Mouse (Mus musculus) myocyte (in vitro differentiated cells): ENCODE measurements around the gene Macrod2.

Source experiments
- POLR2AphosphoS2 ChIP-seq: IDR thresholded peaks from one replicate; pipeline ENCODE4 v1.6.1; 2011; ENCODE audit warnings: low read depth, control low read depth; ENCODE audit not compliant: insufficient read length
- USF1 ChIP-seq: IDR thresholded peaks from one replicate; pipeline ENCODE4 v1.6.1; 2011; ENCODE audit warnings: low read depth, mild to moderate bottlenecking, control low read depth, moderate library complexity

DNA sequence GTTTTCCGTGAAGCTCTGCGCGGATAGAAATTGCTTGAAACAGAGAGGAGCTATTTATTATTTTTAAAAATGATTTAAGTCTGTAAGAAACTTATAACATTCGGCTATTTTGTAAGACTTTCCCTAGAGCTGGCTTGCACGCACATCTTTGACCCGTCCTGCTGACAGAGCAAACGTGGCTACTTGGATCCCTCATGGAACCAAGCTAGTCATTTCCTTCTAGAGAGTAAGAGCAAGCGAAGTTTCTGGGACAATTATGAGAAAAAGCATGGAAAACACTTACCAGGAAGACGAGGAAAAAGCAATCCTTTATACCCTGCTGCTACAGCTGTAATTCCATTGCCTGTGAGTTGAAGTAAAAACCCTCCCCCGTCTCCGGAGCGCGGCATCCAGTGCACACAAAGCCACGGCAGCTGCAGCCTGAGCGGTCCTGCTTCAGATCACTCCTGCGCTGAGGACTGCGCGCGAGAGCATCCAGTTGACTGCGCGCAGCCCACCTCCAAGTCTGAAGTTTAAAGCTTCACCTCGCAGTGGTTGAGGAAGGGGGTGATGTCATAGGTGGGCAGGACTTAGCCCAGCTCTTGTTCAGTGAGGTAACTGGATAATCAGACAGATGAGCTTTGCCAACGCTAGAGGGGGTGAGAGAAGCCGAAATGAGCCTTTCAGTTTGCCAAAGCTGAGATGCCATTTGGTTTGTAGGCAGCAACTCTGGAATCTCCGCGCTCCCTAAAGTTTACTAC, 276.0 kb downstream of the Macrod2 start, which contains the start of gene Flrt3:
- TF ChIP-seq POLR2AphosphoS2 (no peak), USF1 (no peak)
